Mouse (Mus musculus) C2C12 (cell line): ENCODE measurements around the gene Tenm2.

Experiments
- CEBPB ChIP-seq: IDR thresholded peaks from one replicate; pipeline ENCODE4 v1.6.1; 2011; ENCODE audit warnings: low read depth, mild to moderate bottlenecking, control low read depth, moderate library complexity
- CTCF ChIP-seq: IDR thresholded peaks from one replicate; pipeline ENCODE4 v1.5.1; 2011; ENCODE audit not compliant: control insufficient read depth, insufficient read depth, insufficient read length
- MAX ChIP-seq: IDR thresholded peaks from one replicate; pipeline ENCODE4 v1.6.1; 2011; ENCODE audit warnings: mild to moderate bottlenecking, control low read depth

DNA sequence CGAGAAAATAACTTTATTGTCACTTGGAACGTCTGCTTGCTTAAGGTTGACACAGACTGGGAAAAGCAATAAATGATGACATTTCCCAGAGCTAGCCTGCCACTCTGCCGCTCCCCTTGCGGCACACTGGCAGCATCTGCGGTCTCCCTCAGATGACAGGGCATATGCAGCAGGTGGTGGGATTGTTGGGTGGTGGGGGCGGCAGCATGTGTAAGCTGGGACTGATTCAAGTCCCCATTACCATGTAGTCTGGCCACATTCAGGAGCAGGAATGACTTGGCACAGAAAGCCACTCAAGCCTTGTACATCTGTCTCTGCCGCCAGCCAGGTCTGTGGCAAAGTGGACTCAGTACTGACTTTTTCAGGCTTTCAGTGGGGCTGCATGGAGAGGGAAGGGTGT, 1059.7 kb downstream of the Tenm2 start:
- TF ChIP-seq CTCF: no peak
- no peak for TF ChIP-seq CEBPB
- TF ChIP-seq MAX: no peak
